Mouse (Mus musculus) spleen, postnatal 36 days (tissue): ENCODE data around the gene Pde9a.

Experiments
- DNase-seq, 2 experiments: peaks; one replicate each; pipeline ENCODE4 v3.0.0; 2022; ENCODE audit warnings: low spot score in 2 of 2, mixed read lengths in 1 of 2

Pde9a gene

GRCm38 (mm10) chr17:31511792-31512495 is 125.9 kb downstream of the Pde9a start:
- DNase-seq = peak; percentile 85

- DNase-seq = no peak
These were observed 126.6 kb downstream of the Pde9a start for GRCm38 (mm10) chr17:31512593-31512992.

- DNase-seq = no peak
These were observed 128.7 kb downstream of the Pde9a start for GRCm38 (mm10) chr17:31514696-31515095.

GRCm38 (mm10) chr17:31519344-31519945 is 133.4 kb downstream of the Pde9a start:
- DNase-seq = no peak

- DNase-seq = peak; percentile 99 to 100
These were observed 134.2 kb downstream of the Pde9a start, which contains the start of the genes Wdr4 and Ndufv3 for GRCm38 (mm10) chr17:31519946-31520838. TSS of gene Wdr4 (minus strand) at chr17:31519980. TSS of gene Ndufv3 (plus strand) at chr17:31520115.

GRCm38 (mm10) chr17:31520895-31521294 is 134.9 kb downstream of the Pde9a start:
- DNase-seq = no peak

GRCm38 (mm10) chr17:31521948-31522347 is 135.9 kb downstream of the Pde9a start:
- DNase-seq = no peak

GRCm38 (mm10) chr17:31525114-31525513 is 139.1 kb downstream of the Pde9a start:
- DNase-seq = no peak

GRCm38 (mm10) chr17:31525816-31526215 is 139.8 kb downstream of the Pde9a start:
- DNase-seq = no peak
